Mouse (Mus musculus): ENCODE results near the gene Trmt1.

Gene Trmt1

GRCm38 (mm10) chr8:84733959-84734358 is 47.9 kb downstream of the Trmt1 start:
- DNase-seq, result no peak

DNA sequence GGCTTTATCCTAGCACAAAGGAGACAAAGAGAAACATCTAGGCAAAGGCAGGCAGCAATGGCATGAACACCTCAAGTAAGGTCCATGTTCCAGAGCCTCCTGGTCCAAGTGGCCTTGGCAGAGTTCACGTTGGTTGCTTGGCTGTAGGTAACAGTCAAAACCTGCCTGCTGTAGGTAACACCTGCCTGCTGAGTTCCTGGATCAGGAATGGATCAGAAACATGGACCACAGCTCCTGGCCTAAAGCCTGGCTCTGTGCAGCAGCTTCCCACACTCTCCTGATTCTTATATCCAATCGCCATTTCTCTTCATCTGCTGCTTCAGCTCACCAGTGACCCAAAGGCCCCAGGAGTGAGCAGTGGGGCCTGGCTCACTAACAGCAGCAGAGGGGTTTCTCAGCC is 48.6 kb downstream of the Trmt1 start:
- no peak for DNase-seq

- peak; percentile 97 for DNase-seq
These were observed 49.5 kb downstream of the Trmt1 start for GRCm38 (mm10) chr8:84735597-84735996.

DNA sequence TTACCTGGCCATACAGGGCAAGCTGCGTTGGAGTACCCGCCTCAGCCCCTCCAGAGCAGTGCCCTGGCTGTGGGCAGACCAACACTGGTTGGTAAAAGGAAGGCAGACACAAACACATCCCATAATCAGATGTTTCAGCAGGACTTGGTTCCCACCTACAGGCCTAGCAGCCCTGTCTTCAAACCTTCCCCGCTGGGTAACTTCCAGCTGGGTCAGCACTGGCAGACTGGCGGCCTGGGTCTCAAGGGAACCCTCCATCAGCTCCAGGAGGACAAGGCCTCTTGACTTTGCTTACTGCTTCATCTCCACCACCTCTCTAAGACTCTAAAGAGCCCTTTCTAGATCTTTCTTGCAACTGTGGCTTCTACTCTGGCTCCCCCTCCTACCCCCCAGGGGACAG is 50.4 kb downstream of the Trmt1 start:
- no peak for DNase-seq

- DNase-seq, result peak; percentile 99
These were observed 51.5 kb downstream of the Trmt1 start for GRCm38 (mm10) chr8:84737608-84738007.

GRCm38 (mm10) chr8:84738266-84738665 is 52.2 kb downstream of the Trmt1 start:
- peak; percentile 96 for DNase-seq

DNA sequence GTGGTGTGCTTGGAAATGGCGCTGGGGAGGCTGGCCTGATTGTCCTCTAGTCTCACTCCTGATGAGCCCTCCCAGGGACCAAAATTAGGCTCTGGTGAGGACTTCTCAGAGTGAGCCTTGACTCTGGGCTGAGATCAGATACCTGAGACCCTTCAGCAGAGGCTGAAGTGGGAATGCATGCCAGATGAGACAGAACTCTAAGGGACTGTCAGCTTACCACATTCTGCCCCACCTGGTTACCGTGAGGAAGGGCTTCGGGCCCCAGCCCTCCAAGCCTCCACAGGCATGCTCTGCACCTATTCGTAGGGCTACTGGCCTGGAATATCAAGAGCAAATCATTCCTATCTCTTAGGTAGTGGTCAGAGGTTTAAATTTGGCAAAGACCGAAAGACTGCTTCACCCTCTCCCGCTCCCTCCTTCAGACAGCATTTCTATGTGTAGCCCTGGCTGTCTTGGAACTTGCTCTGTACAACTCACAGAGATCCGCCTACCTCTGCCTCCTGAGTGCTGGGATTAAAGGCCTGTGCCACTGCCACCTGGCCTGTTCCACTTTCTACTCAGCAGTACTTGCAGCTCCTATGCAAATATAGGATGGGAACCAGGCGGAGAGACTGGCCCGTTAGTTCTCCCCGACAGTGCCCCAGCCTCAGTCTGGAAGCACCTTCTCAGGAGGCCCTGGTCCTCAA is 52.8 kb downstream of the Trmt1 start:
- peak; percentile 92 for DNase-seq

GRCm38 (mm10) chr8:84739401-84739742 is 53.3 kb downstream of the Trmt1 start:
- DNase-seq, result peak; percentile 93

DNA sequence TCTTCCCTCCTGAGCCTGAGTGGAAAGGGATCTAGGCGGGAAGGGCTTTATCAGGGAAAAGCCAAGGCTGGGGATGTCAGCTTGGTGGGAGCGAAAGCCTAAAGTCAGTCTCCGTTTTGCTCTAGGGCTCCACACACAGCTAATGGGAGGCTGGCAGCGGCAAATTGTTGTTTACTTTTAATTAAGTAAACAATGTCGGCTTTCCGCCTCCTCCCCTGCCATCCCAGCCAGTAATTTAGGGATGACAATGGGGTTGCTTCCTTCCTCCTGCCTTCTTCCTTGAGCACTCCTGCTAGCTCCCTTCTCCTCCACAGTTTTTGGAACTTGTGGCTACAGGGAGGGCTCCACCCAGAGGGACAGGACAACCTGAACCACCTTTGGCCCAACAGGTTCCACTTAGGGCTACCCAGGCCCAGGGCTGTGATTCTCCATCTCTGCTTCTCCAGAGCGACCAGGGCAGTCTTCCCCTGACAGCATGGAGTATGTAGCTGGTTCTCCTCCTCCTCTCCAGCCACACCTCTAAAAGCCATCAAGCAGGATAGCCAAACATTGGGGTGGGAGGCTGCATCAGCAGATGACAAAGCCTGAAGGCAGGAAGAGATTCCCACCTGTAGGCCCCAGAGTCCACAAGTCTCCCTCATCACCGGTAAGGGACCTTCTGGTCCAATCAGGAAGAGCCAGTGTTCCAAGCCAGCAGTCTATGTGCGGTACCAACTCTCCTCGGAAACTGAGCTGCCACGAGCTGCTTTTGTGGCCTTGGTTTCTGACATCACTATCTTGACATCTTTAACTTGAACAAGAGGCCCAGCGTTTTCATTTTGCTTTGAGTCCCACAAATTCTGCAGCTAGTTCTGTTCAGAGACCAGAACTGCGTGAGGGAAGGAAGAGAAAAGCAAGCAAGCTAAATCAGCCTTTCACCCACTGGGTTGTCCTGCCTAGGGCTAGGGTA is 55.1 kb downstream of the Trmt1 start:
- DNase-seq, result peak; percentile 93

DNA sequence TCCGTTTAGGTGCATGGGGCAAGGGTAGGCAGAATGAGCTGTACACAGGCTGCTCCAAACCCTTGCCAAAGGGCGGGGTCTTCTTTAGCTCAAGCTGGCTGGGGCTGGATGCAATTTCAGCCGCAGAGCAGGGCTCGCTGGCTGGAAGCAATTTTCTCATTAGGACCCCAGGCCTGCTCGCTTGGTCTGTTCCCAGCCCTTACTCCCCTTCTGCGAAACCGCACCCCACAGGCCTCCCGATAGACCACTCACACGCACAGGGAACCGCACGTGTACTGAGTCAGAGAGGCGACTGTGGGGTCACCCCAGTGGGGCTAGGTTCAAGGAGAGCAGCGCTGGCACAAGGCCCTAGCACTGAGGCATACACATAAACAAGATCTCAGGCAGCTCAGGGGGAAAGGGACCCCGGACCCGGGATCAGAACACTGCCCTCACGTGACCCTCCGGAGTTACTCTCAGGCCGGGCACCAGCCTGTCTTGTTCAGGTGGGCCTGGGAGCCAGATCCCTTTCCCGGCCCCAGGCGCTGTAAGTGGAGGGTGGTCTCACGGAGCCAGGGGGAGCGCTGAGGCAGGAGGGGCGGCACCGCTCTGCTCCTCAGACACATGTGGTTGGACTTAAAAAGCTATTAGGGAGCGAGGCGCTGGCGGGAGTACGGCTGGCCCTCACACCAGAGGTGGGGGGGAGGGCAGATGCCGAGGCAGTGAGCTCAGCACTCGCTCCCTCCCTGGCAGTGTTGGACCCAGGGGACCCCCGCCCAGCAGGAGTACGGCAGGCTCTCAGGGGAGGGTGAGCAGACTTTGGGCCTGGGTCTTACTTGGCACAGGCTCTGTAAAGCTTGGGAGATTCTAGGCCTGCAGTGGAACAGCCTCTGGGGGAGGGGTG is 56.3 kb downstream of the Trmt1 start:
- DNase-seq, result peak; percentile 98

GRCm38 (mm10) chr8:84743054-84743415 is 56.9 kb downstream of the Trmt1 start:
- no peak for DNase-seq

- DNase-seq, result peak; percentile 98
These were observed 57.7 kb downstream of the Trmt1 start for GRCm38 (mm10) chr8:84743517-84744420.

DNA sequence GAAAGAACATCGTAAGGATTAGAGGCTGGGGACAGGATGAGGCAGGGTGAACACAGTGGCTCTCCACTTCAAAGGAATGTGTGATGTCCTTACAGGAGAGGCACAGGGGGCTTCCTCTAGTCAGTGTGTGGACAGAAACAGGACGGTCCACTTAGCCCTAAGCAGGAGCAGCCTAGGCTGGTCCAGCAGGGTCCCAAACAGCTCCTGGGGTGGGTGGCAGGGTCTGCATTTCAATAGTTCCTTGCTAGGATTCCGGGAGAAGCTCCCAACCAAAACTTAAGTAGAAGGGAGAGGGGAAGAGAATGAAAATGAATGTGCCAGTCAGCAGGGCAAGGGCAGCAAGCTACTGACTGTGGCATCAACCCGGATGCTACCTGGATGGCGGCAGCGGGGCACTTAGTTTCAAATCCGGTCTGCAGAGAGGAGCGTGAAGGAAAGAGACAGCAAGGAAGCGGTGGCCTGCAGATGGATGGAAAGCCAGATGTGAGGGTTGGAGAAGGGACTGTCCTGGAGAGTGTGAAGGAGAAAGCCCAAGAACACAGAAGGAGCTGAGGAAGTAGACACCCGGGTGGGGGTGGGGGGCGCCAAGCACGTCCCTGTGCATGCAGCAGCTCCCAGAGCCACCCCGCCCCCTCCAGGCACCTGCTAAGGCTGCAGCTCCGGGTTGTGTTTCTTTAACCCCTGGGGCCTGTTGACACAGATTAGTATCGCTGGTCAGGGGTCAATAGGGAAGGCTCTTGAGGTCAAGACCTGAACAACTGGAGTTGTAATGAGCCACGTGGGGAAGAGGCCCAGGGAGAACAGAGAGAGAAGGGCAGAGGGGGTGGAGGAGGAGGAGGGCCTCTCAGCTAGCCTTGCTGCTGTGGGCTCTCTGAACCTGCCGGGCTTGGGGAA is 59.2 kb downstream of the Trmt1 start:
- peak; percentile 95 for DNase-seq
